Mouse (Mus musculus) thymus, adult 2 months (tissue): Measurements from ENCODE around the gene H3f3b.

ENCODE experiments used
- CTCF ChIP-seq: fragments of 200-500 bp; IDR thresholded peaks from 2 replicates; pipeline ENCODE4 v1.5.1; 2012; ENCODE audit warnings: mild to moderate bottlenecking, control low read depth, low read length, moderate library complexity, borderline replicate concordance; ENCODE audit not compliant: control insufficient read depth, poor library complexity, insufficient read depth; ENCODE audit errors: extremely low read depth
- POLR2A ChIP-seq: fragments of 200-500 bp; IDR thresholded peaks from 2 replicates; pipeline ENCODE4 v1.6.1; 2012; ENCODE audit warnings: mild to moderate bottlenecking, low read length, control low read depth, moderate library complexity; ENCODE audit not compliant: control insufficient read depth, poor library complexity, insufficient read depth; ENCODE audit errors: extremely low read depth

- TF ChIP-seq CTCF (no peak), POLR2A (no peak)
These were observed 36.6 kb upstream of the H3f3b start for GRCm38 (mm10) chr11:116064187-116064867.
